Mouse (Mus musculus) lung, embryonic 14.5 days (tissue): ENCODE results near the gene Trim46. TPM values are rescaled to one million over a fixed set of nuclear protein-coding genes. Genes with fewer than 3 reads are reported as not detected.
A peak's percentile ranks its signal among the peaks of the same experiment; 100 is the strongest.

Experiments
- ATAC-seq: fragments of 200-750 bp; cut with Nextera tagmentation; 2 replicates; pipeline ENCODE4 v1.8.0; 2017; ENCODE audit warnings: mild to moderate bottlenecking, moderate TSS enrichment, moderate library complexity; ENCODE audit not compliant: insufficient read depth
- DNase-seq: peaks from one replicate; pipeline ENCODE4 v3.0.0-alpha.2; 2015
- H3K27ac ChIP-seq: fragments of 300-500 bp; sonication (generic); 2 replicates; pipeline ENCODE4 v1.5.1; 2014; ENCODE audit warnings: low read depth, mild to moderate bottlenecking, moderate library complexity
- H3K27me3 ChIP-seq: fragments of 300-500 bp; sonication (generic); 2 replicates; pipeline ENCODE4 v1.6.1; 2014; ENCODE audit warnings: low read length, control low read depth; ENCODE audit not compliant: insufficient read depth
- H3K36me3 ChIP-seq: fragments of 300-500 bp; sonication (generic); 2 replicates; pipeline ENCODE4 v1.6.1; 2014; ENCODE audit warnings: control low read depth; ENCODE audit not compliant: insufficient read depth
- H3K4me1 ChIP-seq: fragments of 300-500 bp; sonication (generic); 2 replicates; pipeline ENCODE4 v1.6.1; 2014; ENCODE audit warnings: antibody characterized with exemption, control low read depth; ENCODE audit not compliant: insufficient read depth
- H3K4me2 ChIP-seq: fragments of 300-500 bp; sonication (generic); 2 replicates; pipeline ENCODE4 v1.6.1; 2014; ENCODE audit warnings: mild to moderate bottlenecking
- H3K4me3 ChIP-seq: fragments of 300-500 bp; sonication (generic); 2 replicates; pipeline ENCODE4 v1.5.1; 2014; ENCODE audit warnings: low read depth, low read length
- H3K9ac ChIP-seq: fragments of 300-500 bp; sonication (generic); 2 replicates; pipeline ENCODE4 v1.6.1; 2014
- H3K9me3 ChIP-seq: fragments of 300-500 bp; sonication (generic); 2 replicates; pipeline ENCODE4 v1.6.1; 2016; ENCODE audit warnings: low read depth, low read length, control low read depth
- CTCF ChIP-seq: IDR thresholded peaks from 2 replicates; pipeline ENCODE4 v1.5.1; 2016; ENCODE audit warnings: antibody characterized with exemption, low read depth
- WGBS: fragments of 180-500 bp; shearing (Covaris S2); extraction: QIAGEN DNeasy Blood & Tissue Kit; methylation state at CpG from one replicate; pipeline ENCODE4 v1.1.7; 2014; 5-methylcytosine and 5-hydroxymethylcytosine counted together
- polyA plus RNA-seq: library from polyadenylated mRNA; unstranded; fragments of >200 nt; fragmentation: Nextera tagmentation; extraction: Ambion mirVana; gene quantifications from 2 replicates; pipeline ENCODE4 v1.2.1, GENCODE M21; 2014

Gene Trim46
- polyA plus RNA-seq, 1 experiment from 2014 or later = 6.3 TPM

DNA sequence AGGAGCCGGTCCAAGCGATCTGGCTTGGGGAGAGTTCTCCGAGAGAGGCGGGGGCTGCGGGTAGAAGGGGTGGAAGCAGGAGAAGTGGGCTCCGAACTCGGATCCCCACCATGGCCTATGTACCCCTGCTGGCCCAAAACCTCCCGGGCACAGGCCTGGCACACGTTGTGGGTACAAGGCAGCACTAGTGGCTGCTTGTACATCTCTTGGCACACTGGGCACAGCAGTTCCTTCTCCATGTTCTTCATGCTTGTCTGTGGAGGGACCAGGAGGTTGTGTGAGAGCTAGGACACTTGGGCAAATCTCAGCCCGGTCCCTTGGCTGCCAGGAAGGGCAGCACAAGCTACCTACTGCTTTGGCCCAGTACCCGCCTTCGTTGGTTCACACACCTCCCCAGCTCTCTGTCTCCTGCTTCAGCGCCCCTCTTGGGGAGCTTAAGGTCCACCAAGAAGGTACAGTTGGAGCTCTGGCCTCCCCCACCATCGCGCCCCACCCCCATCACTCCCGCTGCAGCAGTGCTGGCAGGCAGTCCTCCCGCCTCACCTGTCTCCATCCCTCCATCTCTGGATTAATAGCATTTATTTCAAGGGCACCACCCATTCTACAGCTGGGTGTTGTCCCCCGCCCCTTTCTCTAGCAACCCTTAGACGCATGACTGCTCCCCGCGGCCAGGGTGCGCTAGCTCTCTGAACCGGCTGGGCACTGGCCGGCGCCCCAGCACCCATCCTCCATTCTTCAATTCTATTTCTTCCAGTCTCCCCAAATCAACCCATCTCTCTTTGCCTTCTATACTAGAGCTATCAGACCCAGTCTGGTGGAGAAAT, 1.7 kb downstream of the Trim46 start:
- peaks cover 15% of the 10 kb centered on the region; the same call in 1 of the 2 replicates for H3K27me3 ChIP-seq
- peaks cover 6% of the 10 kb centered on the region for H3K4me1 ChIP-seq
- H3K27ac ChIP-seq = peak overlapping the region; percentile 42; the same call in 1 of the 2 replicates
- peak; percentile 25; the same call in 1 of the 2 replicates for TF ChIP-seq CTCF
- 13% methylated on average over 25 of the region's 25 CpGs for WGBS
- peak overlapping the region; percentile 88 for H3K4me2 ChIP-seq
- H3K4me3 ChIP-seq = peak overlapping the region; percentile 78
- DNase-seq (peak; percentile 36), ATAC-seq (peak; percentile 25; the same call in 1 of the 2 replicates)
- peak overlapping the region; percentile 1; the same call in 1 of the 2 replicates for H3K9ac ChIP-seq
- H3K36me3 ChIP-seq = peaks cover 12% of the 10 kb centered on the region
- no peaks in the 10 kb centered on the region for H3K9me3 ChIP-seq

DNA sequence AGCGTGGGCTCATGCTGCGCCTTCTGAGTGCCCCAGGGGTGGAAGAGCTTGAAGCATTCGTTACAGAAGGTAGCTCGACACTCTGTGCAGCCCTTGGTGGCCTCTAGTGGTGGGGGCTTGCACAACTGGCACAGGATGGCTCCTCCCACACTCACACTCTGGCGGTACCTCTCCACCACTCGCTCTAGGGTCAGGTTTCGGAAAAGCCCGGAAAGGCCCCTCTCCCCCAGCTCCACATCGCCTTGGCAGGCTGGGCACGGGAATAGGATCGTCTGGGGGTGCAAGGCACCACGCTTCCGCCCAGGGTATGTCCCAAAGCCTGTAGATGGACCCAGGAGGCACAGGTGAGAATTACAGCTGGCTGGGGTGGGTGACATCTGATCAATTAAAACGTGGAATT, 2.5 kb downstream of the Trim46 start:
- peak; percentile 68 for TF ChIP-seq CTCF
- no peak overlapping the region for H3K27ac ChIP-seq
- peak overlapping the region; percentile 88 for H3K4me2 ChIP-seq
- peaks cover 8% of the 10 kb centered on the region for H3K36me3 ChIP-seq
- peaks cover 6% of the 10 kb centered on the region for H3K4me1 ChIP-seq
- peaks cover 15% of the 10 kb centered on the region; the same call in 1 of the 2 replicates for H3K27me3 ChIP-seq
- no peak overlapping the region for H3K9ac ChIP-seq
- no peaks in the 10 kb centered on the region for H3K9me3 ChIP-seq
- ATAC-seq (peak; percentile 33), DNase-seq (peak; percentile 75)
- WGBS = 9% methylated on average over 14 of the region's 14 CpGs
- peak overlapping the region; percentile 78 for H3K4me3 ChIP-seq

DNA sequence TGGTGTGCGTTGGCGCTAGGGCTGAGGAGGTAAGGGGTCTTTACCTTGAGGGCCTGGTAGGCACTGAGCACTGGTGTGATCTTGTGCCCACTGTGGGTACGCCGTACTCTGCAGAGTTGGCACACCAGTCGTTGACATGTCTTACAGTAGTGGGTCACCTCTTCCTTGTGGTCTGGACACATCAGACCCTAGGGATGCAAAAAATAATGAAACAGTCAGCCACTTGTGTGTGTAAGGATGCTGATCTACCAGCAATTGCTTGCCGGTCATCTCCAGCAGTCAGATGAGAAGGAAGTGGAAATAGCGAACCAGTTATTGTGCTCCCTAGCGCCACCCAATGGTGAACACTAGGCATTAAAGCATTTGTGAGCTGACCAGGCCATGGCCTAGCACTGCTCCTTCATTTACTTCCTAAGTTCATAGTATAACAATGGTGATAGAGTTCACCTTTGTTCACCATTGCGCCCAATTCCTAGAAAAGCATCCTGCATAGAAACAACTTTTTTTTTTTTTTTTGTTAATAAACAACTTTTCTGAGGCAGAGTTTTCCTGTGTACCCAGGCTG, 3.7 kb downstream of the Trim46 start:
- H3K4me1 ChIP-seq = peaks cover 3% of the 10 kb centered on the region
- H3K4me3 ChIP-seq = no peak overlapping the region
- 75% methylated on average over 9 of the region's 9 CpGs for WGBS
- ATAC-seq (no peak), DNase-seq (peak; percentile 70)
- no peak overlapping the region for H3K9ac ChIP-seq
- no peaks in the 10 kb centered on the region for H3K9me3 ChIP-seq
- TF ChIP-seq CTCF = peak; percentile 73
- no peak overlapping the region for H3K4me2 ChIP-seq
- H3K27me3 ChIP-seq = peaks cover 15% of the 10 kb centered on the region; the same call in 1 of the 2 replicates
- H3K36me3 ChIP-seq = no peaks in the 10 kb centered on the region
- no peak overlapping the region for H3K27ac ChIP-seq

DNA sequence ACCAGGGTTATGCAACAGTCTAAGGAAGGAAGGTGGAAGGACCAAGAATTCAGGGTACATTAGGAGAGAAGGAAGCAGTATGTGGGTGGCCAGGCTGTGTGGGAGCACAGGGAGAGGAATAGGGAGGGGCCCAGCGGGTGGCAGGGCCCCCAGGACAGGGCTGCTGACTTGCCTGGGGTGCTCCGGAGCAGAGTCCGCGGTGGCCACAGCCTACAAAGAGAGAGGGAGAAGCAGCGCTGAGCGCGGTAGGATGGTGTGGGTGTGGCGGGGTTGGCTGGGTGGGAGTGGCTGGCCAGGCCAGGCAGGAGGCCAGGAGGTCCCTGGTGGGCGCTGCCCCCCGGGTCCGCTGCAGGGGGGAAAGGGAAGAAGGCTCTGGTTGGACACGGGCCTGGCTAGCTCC, 7.6 kb downstream of the Trim46 start:
- WGBS = 57% methylated on average over 11 of the region's 12 CpGs
- H3K4me1 ChIP-seq = peaks cover 4% of the 10 kb centered on the region
- no peak overlapping the region for H3K9ac ChIP-seq
- no peak overlapping the region for H3K4me2 ChIP-seq
- 0 out of 2 replicates have a peak, but pooled peaks cover 3% of the 10 kb centered on the region for H3K36me3 ChIP-seq
- DNase-seq (no peak), ATAC-seq (no peak)
- H3K27me3 ChIP-seq = 0 out of 2 replicates have a peak, but pooled peaks cover under 1% of the 10 kb centered on the region
- no peak overlapping the region for H3K27ac ChIP-seq
- no peaks in the 10 kb centered on the region for H3K9me3 ChIP-seq
- no peak overlapping the region for H3K4me3 ChIP-seq
- TF ChIP-seq CTCF = no peak

DNA sequence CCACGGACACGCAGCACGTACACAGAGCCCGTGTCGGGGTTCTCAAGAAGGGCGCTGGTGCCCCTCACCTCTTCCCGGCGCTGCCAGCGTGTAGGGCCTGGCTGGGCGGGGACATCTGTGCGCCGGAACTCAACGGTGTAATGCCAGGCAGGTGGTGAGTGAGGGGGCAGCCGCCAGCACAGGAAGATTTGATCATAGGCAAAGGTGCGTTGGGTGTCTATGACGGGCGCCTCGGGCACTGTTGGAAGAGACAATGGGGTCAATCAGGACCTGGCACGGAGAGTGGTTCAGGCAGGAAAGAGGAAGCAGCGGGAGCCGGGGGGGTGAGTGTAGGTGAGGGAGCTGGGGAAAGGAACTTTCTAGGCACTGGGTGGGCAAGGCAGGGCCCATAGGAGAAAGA, 8.4 kb downstream of the Trim46 start:
- H3K27ac ChIP-seq = no peak overlapping the region
- no peak for TF ChIP-seq CTCF
- no peaks in the 10 kb centered on the region for H3K27me3 ChIP-seq
- no peak overlapping the region for H3K9ac ChIP-seq
- peaks cover 11% of the 10 kb centered on the region for H3K4me1 ChIP-seq
- DNase-seq = no peak
- no peak for ATAC-seq
- H3K9me3 ChIP-seq = no peaks in the 10 kb centered on the region
- H3K36me3 ChIP-seq = 0 out of 2 replicates have a peak, but pooled peaks cover 3% of the 10 kb centered on the region
- H3K4me2 ChIP-seq = no peak overlapping the region
- WGBS = 92% methylated on average over 21 of the region's 21 CpGs
- no peak overlapping the region for H3K4me3 ChIP-seq

GRCm38 (mm10) chr3:89236516-89236915, 9.6 kb downstream of the Trim46 start:
- Histone ChIP-seq H3K4me2 (no peak overlapping the region), H3K4me1 (peaks cover 15% of the 10 kb centered on the region), H3K27ac (no peak overlapping the region), H3K9ac (no peak overlapping the region), H3K27me3 (no peaks in the 10 kb centered on the region), H3K9me3 (no peaks in the 10 kb centered on the region), H3K4me3 (no peak overlapping the region), H3K36me3 (0 out of 2 replicates have a peak, but pooled peaks cover 3% of the 10 kb centered on the region)
- no peak for TF ChIP-seq CTCF
- DNase-seq = no peak
- no peak for ATAC-seq
- WGBS = 88% methylated on average over 10 of the region's 10 CpGs

DNA sequence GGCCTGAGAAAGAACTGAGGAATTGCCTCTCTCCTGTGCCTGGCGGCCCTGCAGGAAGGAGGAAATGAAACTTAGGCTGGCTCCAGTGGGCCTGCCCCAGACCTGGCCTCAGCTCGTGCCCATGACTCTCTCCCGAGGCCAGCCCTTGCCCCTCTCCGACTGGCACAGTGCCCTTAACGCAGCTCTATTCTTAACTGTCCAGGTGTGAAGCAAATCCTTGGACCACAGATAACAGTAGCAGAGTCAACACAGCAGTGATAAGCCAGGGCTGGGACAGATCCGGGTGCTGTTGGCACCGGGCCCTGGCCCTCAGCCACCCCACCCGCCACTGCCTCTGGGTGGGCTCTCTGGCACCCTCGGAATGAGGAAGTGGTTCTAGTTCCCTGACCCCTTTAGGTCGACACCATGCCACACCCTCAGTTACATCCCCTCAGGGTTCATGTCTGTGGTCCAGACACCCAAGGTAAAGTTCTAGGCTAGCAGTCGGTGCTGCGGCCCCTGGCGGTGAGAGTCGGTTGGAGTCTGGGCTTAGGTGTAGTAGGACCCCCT, 12.5 kb downstream of the Trim46 start:
- H3K9ac ChIP-seq = no peak overlapping the region
- DNase-seq (peak; percentile 28), ATAC-seq (peak; percentile 21; the same call in 1 of the 2 replicates)

More for the DNA sequence above, 12.5 kb downstream of the Trim46 start:
- Histone ChIP-seq H3K4me1 (peaks cover 15% of the 10 kb centered on the region), H3K9me3 (no peaks in the 10 kb centered on the region), H3K4me2 (peak overlapping the region; percentile 49), H3K27me3 (no peaks in the 10 kb centered on the region), H3K27ac (peak overlapping the region; percentile 88), H3K4me3 (no peak overlapping the region), H3K36me3 (0 out of 2 replicates have a peak, but pooled peaks cover 3% of the 10 kb centered on the region)
- 52% methylated on average over 14 of the region's 14 CpGs for WGBS
- TF ChIP-seq CTCF = no peak
